16 mouse cellular contexts compared by ENCODE assay signal in the genomic region with DNA sequence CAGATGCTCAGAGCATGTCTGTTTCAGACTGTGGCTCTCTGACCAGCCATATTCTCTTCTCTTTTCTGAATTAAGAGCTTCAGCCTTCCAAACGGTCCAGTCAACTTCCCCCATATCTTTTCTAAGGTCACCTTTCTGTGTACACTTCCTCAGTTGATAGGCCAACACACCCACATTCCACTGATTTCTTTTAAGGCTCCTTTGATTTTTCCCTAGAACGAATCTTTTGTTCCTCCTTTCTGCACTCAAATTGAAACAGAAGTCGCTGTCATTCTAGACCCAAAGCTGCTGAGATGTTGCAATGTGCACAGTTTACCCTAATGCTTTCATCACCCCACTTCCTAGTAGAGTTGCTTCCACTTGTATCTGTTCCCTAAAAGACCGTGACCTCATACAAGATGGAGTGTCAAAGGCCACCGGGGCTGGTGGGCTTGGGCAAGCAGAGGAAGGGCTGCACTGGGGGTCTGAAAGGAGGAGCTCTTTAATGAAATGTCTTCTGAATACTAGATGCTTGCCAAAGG.
A peak's percentile ranks its signal among the peaks of the same experiment; 100 is the strongest.
DNase-seq lines count a peak whose midpoint lies in the region; ATAC-seq and TF ChIP-seq lines count a peak whose summit lies in the region.
"Had no signal": no experiment of that assay in that cellular context is flagged by ENCODE, and none has a peak within 500 bp of the region (broad histone marks: within the 10 kb centered on the region; RNA-seq: fewer than 3 reads in every experiment).

No protein-coding gene starts in this region.

- DNase-seq in heart, adult 9 months (ENCODE audit: low spot score in 2 of 2): peak; percentile 17 to 53
- DNase-seq in heart, embryonic 10.5 days (ENCODE audit: low spot score): no peak
- DNase-seq in lung, postnatal 0 days (ENCODE audit: low spot score): peak; percentile 62
- no peak for DNase-seq in lung, postnatal 14 days
- DNase-seq in c-Kit-positive CD71-negative TER-119-negative erythroid progenitor cells, embryonic 14.5 days (ENCODE audit: low read depth): peak; percentile 41
- DNase-seq in midbrain, embryonic 14.5 days: no peak
- DNase-seq: cerebellum, postnatal 10 days; kidney, adult 11 months; kidney, postnatal 4 days; lung, embryonic 14.5 days had no signal

- H3K27ac ChIP-seq in heart, embryonic 10.5 days: no peak overlapping the region
- H3K27ac ChIP-seq in lung, postnatal 0 days (ENCODE audit: low read length): no peak overlapping the region
- no peak overlapping the region for H3K27ac ChIP-seq in midbrain, embryonic 14.5 days (replicated peaks; ENCODE audit: low read depth, low read length)
- H3K27ac ChIP-seq: hindbrain, embryonic 14.5 days; limb, embryonic 10.5 days; midbrain, embryonic 12.5 days had no signal

- no peaks in the 10 kb centered on the region for H3K27me3 ChIP-seq in heart, embryonic 10.5 days (ENCODE audit: insufficient read depth, poor library complexity, severe bottlenecking)
- no peaks in the 10 kb centered on the region for H3K27me3 ChIP-seq in lung, postnatal 0 days (replicated peaks; ENCODE audit: insufficient read depth, low read length)
- no peaks in the 10 kb centered on the region for H3K27me3 ChIP-seq in midbrain, embryonic 14.5 days (ENCODE audit: control insufficient read depth, insufficient read depth, low read length)
- H3K27me3 ChIP-seq: midbrain, embryonic 12.5 days; Patski had no signal

- no peak overlapping the region for H3K9ac ChIP-seq in lung, postnatal 0 days (replicated peaks; ENCODE audit: low read depth)
- H3K9ac ChIP-seq in midbrain, embryonic 14.5 days (replicated peaks; ENCODE audit: low read length): no peak overlapping the region
- H3K9ac ChIP-seq: hindbrain, embryonic 14.5 days; lung, embryonic 14.5 days; midbrain, embryonic 12.5 days had no signal

- H3K4me3 ChIP-seq in heart, embryonic 10.5 days: no peak overlapping the region
- H3K4me3 ChIP-seq in lung, postnatal 0 days (ENCODE audit: low read depth, low read length): no peak overlapping the region
- no peak overlapping the region for H3K4me3 ChIP-seq in midbrain, embryonic 14.5 days (replicated peaks; ENCODE audit: low read depth, low read length)
- H3K4me3 ChIP-seq: limb, embryonic 10.5 days; midbrain, embryonic 12.5 days had no signal

- H3K4me1 ChIP-seq in heart, embryonic 10.5 days: peaks cover 15% of the 10 kb centered on the region
- 0 out of 2 replicates have a peak, but pooled peaks cover 3% of the 10 kb centered on the region for H3K4me1 ChIP-seq in lung, postnatal 0 days (ENCODE audit: insufficient read depth, low read depth, low read length)
- no peaks in the 10 kb centered on the region for H3K4me1 ChIP-seq in midbrain, embryonic 14.5 days (ENCODE audit: control insufficient read depth, insufficient read depth, low read length)
- H3K4me1 ChIP-seq: limb, embryonic 10.5 days had no signal

- H3K4me2 ChIP-seq in lung, postnatal 0 days (replicated peaks; ENCODE audit: low read depth, low read length): no peak overlapping the region
- no peak overlapping the region for H3K4me2 ChIP-seq in midbrain, embryonic 14.5 days (ENCODE audit: low read length)
- H3K4me2 ChIP-seq: hindbrain, embryonic 14.5 days; lung, embryonic 14.5 days; midbrain, embryonic 12.5 days had no signal

- 59% methylated on average over 5 of the region's 5 CpGs for WGBS in heart, embryonic 10.5 days
- 47% methylated on average over 5 of the region's 5 CpGs for WGBS in lung, postnatal 0 days
- 66% methylated on average over 5 of the region's 5 CpGs for WGBS in midbrain, embryonic 14.5 days

- H3K36me3 ChIP-seq in heart, embryonic 10.5 days: no peaks in the 10 kb centered on the region
- no peaks in the 10 kb centered on the region for H3K36me3 ChIP-seq in lung, postnatal 0 days (ENCODE audit: insufficient read depth, low read length)
- no peaks in the 10 kb centered on the region for H3K36me3 ChIP-seq in midbrain, embryonic 14.5 days (ENCODE audit: control insufficient read depth, insufficient read depth, low read length)
- H3K36me3 ChIP-seq: limb, embryonic 10.5 days; midbrain, embryonic 12.5 days had no signal

- peak; percentile 32; the same call in 1 of the 2 replicates for ATAC-seq in lung, postnatal 0 days
- peak; percentile 93 for ATAC-seq in monocyte, adult 5-6 weeks (replicated peaks; ENCODE audit: insufficient number of reproducible peaks, low FRiP score, low TSS enrichment, poor library complexity, severe bottlenecking)
- ATAC-seq in midbrain, embryonic 14.5 days (ENCODE audit: low FRiP score, low TSS enrichment): no peak
- no peak for ATAC-seq in cerebellum, adult (ENCODE audit: insufficient number of reproducible peaks, low FRiP score, low TSS enrichment)
- ATAC-seq: Patski had no signal

- 0 out of 2 replicates have a peak, but pooled peaks have one; percentile 15 for TF ChIP-seq EP300 in lung, postnatal 0 days (IDR thresholded peaks at IDR 0.05)

- TF ChIP-seq CTCF in lung, postnatal 0 days (IDR thresholded peaks at IDR 0.05): no peak

- H3K9me3 ChIP-seq in heart, embryonic 10.5 days: no peaks in the 10 kb centered on the region
- no peaks in the 10 kb centered on the region for H3K9me3 ChIP-seq in lung, postnatal 0 days (ENCODE audit: low read length)
- no peaks in the 10 kb centered on the region for H3K9me3 ChIP-seq in midbrain, embryonic 14.5 days (ENCODE audit: control insufficient read depth, low read length)
- H3K9me3 ChIP-seq: limb, embryonic 10.5 days; midbrain, embryonic 12.5 days had no signal

Comparison
In these comparisons a context has a peak if more than half of its experiments do, and no peak if none do; other contexts are left out.
1. DNase-seq: peak in heart, adult 9 months (2 of 2), lung, postnatal 0 days (single experiment) and c-Kit-positive CD71-negative TER-119-negative erythroid progenitor cells, embryonic 14.5 days (single experiment); none in heart, embryonic 10.5 days (single experiment), lung, postnatal 14 days (single experiment) and midbrain, embryonic 14.5 days (single experiment).
2. ATAC-seq: peak in lung, postnatal 0 days (single experiment) and monocyte, adult 5-6 weeks (single experiment); none in midbrain, embryonic 14.5 days (single experiment) and cerebellum, adult (single experiment).